Mouse (Mus musculus): ENCODE data around the gene Mgat4c. TPM values are rescaled to one million over a fixed set of nuclear protein-coding genes. Genes with fewer than 3 reads are reported as not detected.

Gene Mgat4c
- polyA plus RNA-seq, 1 experiment from 2014 or later, result 0.05 TPM

GRCm38 (mm10) chr10:102191646-102192045 lies 510.4 kb downstream of the Mgat4c start:
- Histone ChIP-seq H3K4me3 (no peak overlapping the region), H3K9me3 (no peaks in the 10 kb centered on the region), H3K4me1 (no peaks in the 10 kb centered on the region), H3K27ac (no peak overlapping the region), H3K36me3 (no peaks in the 10 kb centered on the region), H3K27me3 (ENCODE audit: insufficient read depth, poor library complexity, severe bottlenecking) (no peaks in the 10 kb centered on the region)
- 71% methylated on average over 1 of the region's 1 CpGs for WGBS
- no peak for DNase-seq (ENCODE audit: low spot score)

- H3K27ac ChIP-seq, result no peak overlapping the region
- WGBS, result 85% methylated on average over 4 of the region's 4 CpGs
- no peak overlapping the region for H3K4me3 ChIP-seq
- H3K4me1 ChIP-seq, result no peaks in the 10 kb centered on the region
- no peaks in the 10 kb centered on the region for H3K27me3 ChIP-seq (ENCODE audit: insufficient read depth, poor library complexity, severe bottlenecking)
- no peaks in the 10 kb centered on the region for H3K36me3 ChIP-seq
- DNase-seq (ENCODE audit: low spot score), result no peak
- H3K9me3 ChIP-seq, result no peaks in the 10 kb centered on the region
These were observed 515.6 kb downstream of the Mgat4c start for GRCm38 (mm10) chr10:102196850-102197249.

- no peaks in the 10 kb centered on the region for H3K4me1 ChIP-seq
- H3K27me3 ChIP-seq (ENCODE audit: insufficient read depth, poor library complexity, severe bottlenecking), result no peaks in the 10 kb centered on the region
- 87% methylated on average over 6 of the region's 6 CpGs for WGBS
- no peaks in the 10 kb centered on the region for H3K36me3 ChIP-seq
- no peaks in the 10 kb centered on the region for H3K9me3 ChIP-seq
- DNase-seq (ENCODE audit: low spot score), result no peak
- H3K4me3 ChIP-seq, result no peak overlapping the region
- no peak overlapping the region for H3K27ac ChIP-seq
These were observed 557.4 kb downstream of the Mgat4c start for GRCm38 (mm10) chr10:102238558-102239211.

DNA sequence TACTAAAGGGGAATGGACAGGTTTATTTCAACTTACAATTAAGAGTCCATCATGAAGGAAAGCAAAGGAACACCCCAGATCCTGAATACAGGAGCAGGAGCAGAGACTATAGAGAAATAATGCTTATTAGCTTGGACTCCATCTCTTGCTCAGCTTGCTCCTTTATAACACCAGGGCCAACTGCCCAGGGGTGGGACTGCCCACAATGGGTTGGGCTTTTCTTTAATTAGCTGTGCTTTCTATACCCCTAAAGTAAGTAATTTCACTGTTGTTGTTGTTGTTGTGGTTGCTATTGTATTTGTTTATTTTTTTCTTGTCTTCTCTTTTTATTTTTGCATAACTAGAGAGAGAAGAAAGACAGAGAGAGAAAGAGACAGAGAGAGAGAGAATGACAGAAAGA lies 562.6 kb downstream of the Mgat4c start:
- Histone ChIP-seq H3K27ac (no peak overlapping the region), H3K36me3 (no peaks in the 10 kb centered on the region), H3K4me3 (no peak overlapping the region), H3K9me3 (no peaks in the 10 kb centered on the region), H3K4me1 (no peaks in the 10 kb centered on the region), H3K27me3 (ENCODE audit: insufficient read depth, poor library complexity, severe bottlenecking) (no peaks in the 10 kb centered on the region)
- DNase-seq (ENCODE audit: low spot score), result no peak

DNA sequence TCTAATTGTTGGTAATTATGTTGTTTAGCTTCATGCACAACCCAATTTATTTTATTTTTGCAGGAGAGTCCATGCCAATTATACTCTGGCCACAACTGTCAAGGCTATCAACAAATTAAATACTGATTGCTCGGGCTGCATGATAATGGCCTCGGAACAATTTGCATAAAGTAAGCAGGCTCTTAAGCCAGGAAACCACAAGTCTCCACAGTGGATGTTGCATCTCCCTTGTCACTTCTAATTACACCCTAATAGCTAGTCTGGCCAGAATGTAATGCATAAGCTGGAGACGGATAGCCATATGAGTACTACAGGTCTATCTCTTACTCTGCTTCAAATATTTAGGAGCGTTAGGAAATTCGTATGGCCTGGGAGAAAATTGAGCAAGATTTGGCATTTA lies 563.3 kb downstream of the Mgat4c start:
- 72% methylated on average over 5 of the region's 5 CpGs for WGBS
- H3K27ac ChIP-seq, result no peak overlapping the region
- H3K36me3 ChIP-seq, result no peaks in the 10 kb centered on the region
- no peaks in the 10 kb centered on the region for H3K4me1 ChIP-seq
- no peak overlapping the region for H3K4me3 ChIP-seq
- no peaks in the 10 kb centered on the region for H3K9me3 ChIP-seq
- DNase-seq (ENCODE audit: low spot score), result no peak
- H3K27me3 ChIP-seq (ENCODE audit: insufficient read depth, poor library complexity, severe bottlenecking), result no peaks in the 10 kb centered on the region

DNA sequence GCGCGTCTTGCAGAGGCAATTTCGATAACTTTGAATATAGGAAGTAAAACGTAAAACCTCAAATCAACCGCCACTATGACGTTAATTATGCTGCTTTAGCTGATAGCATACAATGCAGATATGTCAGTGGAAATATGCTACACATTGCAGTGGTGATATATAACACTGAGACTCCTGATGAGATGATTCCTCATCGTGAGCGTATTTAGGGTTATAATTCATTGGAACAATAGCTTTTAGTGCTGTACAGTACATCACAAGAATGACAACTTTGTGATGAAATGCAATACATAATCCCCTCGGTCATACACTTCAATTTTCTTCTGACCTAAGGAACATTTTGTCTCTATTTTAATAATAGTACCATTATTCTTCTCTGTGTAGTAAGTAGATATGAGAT lies 564.0 kb downstream of the Mgat4c start:
- no peak for DNase-seq (ENCODE audit: low spot score)
- 84% methylated on average over 9 of the region's 9 CpGs for WGBS
- Histone ChIP-seq H3K4me3 (no peak overlapping the region), H3K27me3 (ENCODE audit: insufficient read depth, poor library complexity, severe bottlenecking) (no peaks in the 10 kb centered on the region), H3K9me3 (no peaks in the 10 kb centered on the region), H3K27ac (no peak overlapping the region), H3K4me1 (no peaks in the 10 kb centered on the region), H3K36me3 (no peaks in the 10 kb centered on the region)

GRCm38 (mm10) chr10:102308892-102309479 lies 627.7 kb downstream of the Mgat4c start:
- Histone ChIP-seq H3K4me3 (no peak overlapping the region), H3K27me3 (ENCODE audit: insufficient read depth, poor library complexity, severe bottlenecking) (no peaks in the 10 kb centered on the region), H3K36me3 (no peaks in the 10 kb centered on the region), H3K27ac (no peak overlapping the region), H3K9me3 (no peaks in the 10 kb centered on the region), H3K4me1 (no peaks in the 10 kb centered on the region)
- DNase-seq (ENCODE audit: low spot score), result no peak
- WGBS, result 84% methylated on average over 5 of the region's 5 CpGs

DNA sequence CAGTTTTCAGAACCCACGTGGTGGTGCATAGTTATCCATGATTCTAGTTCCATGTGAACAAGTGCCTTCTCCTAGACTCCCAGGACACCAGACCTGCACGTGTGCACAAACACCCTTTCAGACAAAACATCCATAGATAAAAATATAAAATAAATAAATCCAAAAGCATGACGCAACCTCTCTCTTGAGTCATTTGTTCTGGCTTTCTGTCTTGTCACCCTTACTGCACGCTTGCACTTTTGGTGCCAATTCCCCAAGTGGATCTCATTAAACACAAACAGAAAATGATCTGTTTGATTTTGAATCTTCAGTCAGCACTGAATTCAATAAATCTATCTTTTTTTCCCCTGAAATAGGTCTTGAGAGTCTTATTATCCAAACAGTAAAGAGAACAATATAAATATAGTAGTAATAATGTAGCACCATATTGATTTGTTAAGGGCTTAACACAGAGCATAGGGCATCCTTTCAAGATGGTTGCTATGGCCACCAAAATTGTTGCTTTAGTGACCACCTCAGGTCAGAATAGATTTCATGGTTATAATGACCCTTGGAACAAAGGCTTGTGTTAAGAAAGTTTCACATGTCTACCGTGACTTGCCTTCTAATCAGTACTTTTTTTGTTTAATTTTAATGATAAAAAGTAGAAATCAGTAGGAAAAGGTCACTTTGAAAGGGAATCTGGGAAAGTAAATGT lies 684.5 kb downstream of the Mgat4c start:
- Histone ChIP-seq H3K27ac (no peak overlapping the region), H3K4me3 (no peak overlapping the region), H3K36me3 (no peaks in the 10 kb centered on the region), H3K9me3 (no peaks in the 10 kb centered on the region), H3K4me1 (no peaks in the 10 kb centered on the region), H3K27me3 (ENCODE audit: insufficient read depth, poor library complexity, severe bottlenecking) (no peaks in the 10 kb centered on the region)
- WGBS, result 76% methylated on average over 5 of the region's 5 CpGs
- no peak for DNase-seq (ENCODE audit: low spot score)

DNA sequence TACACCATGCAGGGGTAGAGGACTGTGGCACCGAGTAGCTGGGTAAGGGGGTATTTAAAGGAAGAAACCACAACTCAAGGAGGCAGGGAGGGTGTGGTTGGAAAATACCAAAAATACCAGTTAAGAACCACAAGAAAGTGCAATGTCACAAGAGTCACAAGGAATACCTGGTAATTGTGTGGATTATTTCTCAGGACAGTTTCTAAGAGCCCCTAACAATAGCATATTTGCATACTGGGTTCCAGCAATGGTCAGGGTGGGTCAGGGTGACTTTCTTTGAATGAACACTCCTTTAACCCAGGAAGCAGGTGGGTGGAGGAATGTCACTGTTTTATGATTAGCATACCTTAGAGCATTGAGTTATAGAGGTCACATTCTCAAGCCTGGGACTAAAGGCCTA lies 689.3 kb downstream of the Mgat4c start:
- no peak overlapping the region for H3K27ac ChIP-seq
- H3K4me1 ChIP-seq, result no peaks in the 10 kb centered on the region
- DNase-seq (ENCODE audit: low spot score), result no peak
- H3K4me3 ChIP-seq, result no peak overlapping the region
- 88% methylated on average over 1 of the region's 1 CpGs for WGBS
- no peaks in the 10 kb centered on the region for H3K36me3 ChIP-seq
- H3K9me3 ChIP-seq, result no peaks in the 10 kb centered on the region
- no peaks in the 10 kb centered on the region for H3K27me3 ChIP-seq (ENCODE audit: insufficient read depth, poor library complexity, severe bottlenecking)

DNA sequence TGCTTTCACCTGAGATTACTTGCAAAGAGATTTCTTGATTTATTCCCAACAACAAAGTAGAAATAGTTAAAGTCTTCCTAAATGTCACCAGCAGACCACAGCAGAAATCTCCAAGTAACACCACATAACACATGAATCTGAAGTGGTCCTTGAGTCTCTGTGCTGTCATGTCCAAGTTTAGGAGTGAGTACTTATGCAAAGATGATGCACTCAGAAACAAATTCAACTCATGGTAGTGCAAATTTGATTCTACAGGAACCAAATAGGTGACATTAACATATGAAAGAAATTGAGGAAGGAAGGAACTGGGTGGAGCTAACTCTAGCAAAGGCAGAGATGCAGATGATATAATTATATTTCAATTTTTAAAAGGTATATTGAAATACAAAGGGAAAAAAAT lies 690.8 kb downstream of the Mgat4c start:
- Histone ChIP-seq H3K9me3 (no peaks in the 10 kb centered on the region), H3K4me3 (no peak overlapping the region), H3K36me3 (no peaks in the 10 kb centered on the region), H3K4me1 (no peaks in the 10 kb centered on the region), H3K27ac (no peak overlapping the region), H3K27me3 (ENCODE audit: insufficient read depth, poor library complexity, severe bottlenecking) (no peaks in the 10 kb centered on the region)
- DNase-seq (ENCODE audit: low spot score), result no peak

DNA sequence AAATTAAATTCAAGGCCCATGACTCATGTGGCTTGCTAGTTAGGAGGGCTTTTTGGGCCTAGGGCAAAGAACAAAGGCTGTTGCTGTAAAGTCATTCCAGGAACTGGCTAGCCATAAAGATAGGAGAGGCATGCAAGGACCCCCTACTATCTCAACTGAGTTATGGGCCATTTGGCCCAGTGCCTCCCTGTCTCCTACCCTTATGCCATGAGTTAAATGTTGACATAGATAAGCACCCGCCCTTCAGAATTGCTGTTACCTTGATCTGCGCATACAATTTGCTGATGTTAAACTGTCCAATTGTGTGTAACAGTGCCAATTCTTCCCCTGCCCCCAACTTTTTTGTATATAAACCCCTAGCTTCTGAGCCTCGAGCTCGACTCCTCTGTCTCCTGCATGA lies 692.8 kb downstream of the Mgat4c start:
- no peaks in the 10 kb centered on the region for H3K9me3 ChIP-seq
- H3K36me3 ChIP-seq, result no peaks in the 10 kb centered on the region
- no peaks in the 10 kb centered on the region for H3K27me3 ChIP-seq (ENCODE audit: insufficient read depth, poor library complexity, severe bottlenecking)
- H3K27ac ChIP-seq, result no peak overlapping the region
- no peaks in the 10 kb centered on the region for H3K4me1 ChIP-seq
- DNase-seq (ENCODE audit: low spot score), result no peak
- WGBS, result 80% methylated on average over 4 of the region's 4 CpGs
- no peak overlapping the region for H3K4me3 ChIP-seq

- no peaks in the 10 kb centered on the region for H3K36me3 ChIP-seq
- H3K27ac ChIP-seq, result no peak overlapping the region
- WGBS, result 83% methylated on average over 4 of the region's 4 CpGs
- no peak overlapping the region for H3K4me3 ChIP-seq
- no peaks in the 10 kb centered on the region for H3K9me3 ChIP-seq
- H3K27me3 ChIP-seq (ENCODE audit: insufficient read depth, poor library complexity, severe bottlenecking), result no peaks in the 10 kb centered on the region
- no peak for DNase-seq (ENCODE audit: low spot score)
- no peaks in the 10 kb centered on the region for H3K4me1 ChIP-seq
These were observed 696.1 kb downstream of the Mgat4c start for GRCm38 (mm10) chr10:102377377-102377776.

GRCm38 (mm10) chr10:102389223-102389622 lies 707.9 kb downstream of the Mgat4c start:
- DNase-seq (ENCODE audit: low spot score), result no peak
- H3K27ac ChIP-seq, result no peak overlapping the region
- no peaks in the 10 kb centered on the region for H3K27me3 ChIP-seq (ENCODE audit: insufficient read depth, poor library complexity, severe bottlenecking)
- H3K4me3 ChIP-seq, result no peak overlapping the region
- no peaks in the 10 kb centered on the region for H3K9me3 ChIP-seq
- no peaks in the 10 kb centered on the region for H3K4me1 ChIP-seq
- 71% methylated on average over 1 of the region's 1 CpGs for WGBS
- H3K36me3 ChIP-seq, result no peaks in the 10 kb centered on the region

Measured in heart, embryonic 10.5 days (tissue).